2 mouse cellular contexts compared by ENCODE assay signal in genomic region chr2:41903215-41903614, GRCm38 (mm10).
A peak's percentile ranks its signal among the peaks of the same experiment; 100 is the strongest.
DNase-seq lines count a peak whose midpoint lies in the region; ATAC-seq lines count a peak whose summit lies in the region.
"Not testable (repeated sequence)": the region's sequence is repeated elsewhere in the genome, so short reads cannot be mapped to it uniquely, and the experiment has no call there.

No protein-coding gene starts in this region.

- 0 out of 2 replicates have a peak, but pooled peaks have one; percentile 54 for ATAC-seq in midbrain, embryonic 11.5 days (ENCODE audit: low FRiP score)

- H3K27ac ChIP-seq in midbrain, embryonic 11.5 days (ENCODE audit: low read depth, low read length), result not testable (repeated sequence)

- DNase-seq in heart, adult 11 months, result peak; percentile 80
- not testable (repeated sequence) for DNase-seq in midbrain, embryonic 11.5 days (ENCODE audit: low spot score, missing footprints)

- H3K4me1 ChIP-seq in midbrain, embryonic 11.5 days (ENCODE audit: control insufficient read depth, insufficient read depth, low read length), result not testable (repeated sequence)

- not testable (repeated sequence) for H3K4me3 ChIP-seq in midbrain, embryonic 11.5 days (ENCODE audit: low read depth, low read length)

- not testable (repeated sequence) for H3K9me3 ChIP-seq in midbrain, embryonic 11.5 days (ENCODE audit: control insufficient read depth, low read length)

- 92% methylated on average over 10 of the region's 10 CpGs for WGBS in midbrain, embryonic 11.5 days

- H3K4me2 ChIP-seq in midbrain, embryonic 11.5 days, result not testable (repeated sequence)

- not testable (repeated sequence) for H3K36me3 ChIP-seq in midbrain, embryonic 11.5 days (ENCODE audit: control insufficient read depth, insufficient read depth, low read length)

- not testable (repeated sequence) for H3K27me3 ChIP-seq in midbrain, embryonic 11.5 days (ENCODE audit: control insufficient read depth, insufficient read depth, low read length)

- H3K9ac ChIP-seq in midbrain, embryonic 11.5 days (ENCODE audit: low read length), result not testable (repeated sequence)
